Mouse (Mus musculus) spleen, postnatal 36 days (tissue): ENCODE data around the gene Mrgprf.

Source experiments
- DNase-seq, 2 experiments: peaks; one replicate each; pipeline ENCODE4 v3.0.0; 2022; ENCODE audit warnings: low spot score in 2 of 2, mixed read lengths in 1 of 2

Mrgprf gene

GRCm38 (mm10) chr7:145301008-145301340 lies 346 bp downstream of the Mrgprf start:
- DNase-seq, result no peak

GRCm38 (mm10) chr7:145301341-145302005 lies 845 bp downstream of the Mrgprf start:
- no peak for DNase-seq

GRCm38 (mm10) chr7:145302488-145303285 lies 2.1 kb downstream of the Mrgprf start:
- no peak for DNase-seq

GRCm38 (mm10) chr7:145304153-145304552 lies 3.5 kb downstream of the Mrgprf start:
- DNase-seq, result no peak

GRCm38 (mm10) chr7:145307636-145308035 lies 7.0 kb downstream of the Mrgprf start:
- no peak for DNase-seq

GRCm38 (mm10) chr7:145308061-145308675 lies 7.5 kb downstream of the Mrgprf start:
- no peak for DNase-seq

GRCm38 (mm10) chr7:145308866-145309265 lies 8.2 kb downstream of the Mrgprf start:
- no peak for DNase-seq

GRCm38 (mm10) chr7:145309877-145310276 lies 9.2 kb downstream of the Mrgprf start:
- DNase-seq, result no peak

GRCm38 (mm10) chr7:145310526-145310925 lies 9.9 kb downstream of the Mrgprf start:
- DNase-seq, result no peak

GRCm38 (mm10) chr7:145312137-145312536 lies 11.5 kb downstream of the Mrgprf start:
- no peak for DNase-seq

- no peak for DNase-seq
Observed at GRCm38 (mm10) chr7:145314785-145315411, 14.3 kb downstream of the Mrgprf start, which contains the start of gene Mrgprd. Gene Mrgprd (plus strand): TSS chr7:145314835.

- no peak for DNase-seq
Observed at GRCm38 (mm10) chr7:145317522-145317921, 16.9 kb downstream of the Mrgprf start.

- no peak for DNase-seq
Observed at GRCm38 (mm10) chr7:145319481-145319880, 18.9 kb downstream of the Mrgprf start.

GRCm38 (mm10) chr7:145323607-145324006 lies 23.0 kb downstream of the Mrgprf start:
- no peak for DNase-seq

- DNase-seq, result no peak
Observed at GRCm38 (mm10) chr7:145325697-145326096, 25.1 kb downstream of the Mrgprf start.

GRCm38 (mm10) chr7:145329982-145330381 lies 29.4 kb downstream of the Mrgprf start:
- no peak for DNase-seq

- no peak for DNase-seq
Observed at GRCm38 (mm10) chr7:145330641-145331040, 30.0 kb downstream of the Mrgprf start.

GRCm38 (mm10) chr7:145332376-145333041 lies 31.9 kb downstream of the Mrgprf start:
- DNase-seq, result no peak

GRCm38 (mm10) chr7:145333936-145334335 lies 33.3 kb downstream of the Mrgprf start:
- DNase-seq, result no peak

GRCm38 (mm10) chr7:145334428-145335027 lies 33.9 kb downstream of the Mrgprf start:
- DNase-seq, result no peak

GRCm38 (mm10) chr7:145335199-145335598 lies 34.6 kb downstream of the Mrgprf start:
- no peak for DNase-seq
